20 mouse cellular contexts compared by ENCODE assay signal in the genomic region with DNA sequence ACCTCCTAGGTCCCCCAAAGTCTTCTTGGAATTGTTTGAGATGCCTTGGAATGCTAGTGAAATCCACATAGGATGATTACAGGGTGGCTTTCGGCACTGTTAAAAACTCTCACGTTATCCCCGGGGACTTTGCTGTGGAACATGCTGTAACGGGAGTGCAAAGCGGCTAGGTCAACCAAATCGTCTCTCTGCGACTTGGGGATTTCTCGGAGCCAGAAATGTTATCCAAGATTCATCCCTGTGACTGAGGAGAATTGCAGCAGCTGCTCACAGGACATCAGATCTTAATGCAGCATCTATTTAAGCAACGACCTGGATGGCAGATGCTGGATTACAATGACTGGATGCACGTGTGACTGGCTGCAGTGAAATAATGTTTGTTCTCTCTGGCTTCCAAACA.
DNase-seq lines count a peak whose midpoint lies in the region; ATAC-seq lines count a peak whose summit lies in the region.
"Had no signal": no experiment of that assay in that cellular context is flagged by ENCODE, and none has a peak within 500 bp of the region (broad histone marks: within the 10 kb centered on the region; RNA-seq: fewer than 3 reads in every experiment).

No protein-coding gene starts in this region.

- ATAC-seq in heart, embryonic 11.5 days (replicated peaks; ENCODE audit: insufficient number of reproducible peaks, low FRiP score, low TSS enrichment), result no peak
- ATAC-seq in forebrain, embryonic 11.5 days (replicated peaks; ENCODE audit: low FRiP score), result no peak
- ATAC-seq: activated CD4-positive, CD25-positive, alpha-beta regulatory T cell, adult 4 months; forebrain, embryonic 14.5 days; Patski had no signal

- no peaks in the 10 kb centered on the region for H3K27me3 ChIP-seq in heart, embryonic 11.5 days (ENCODE audit: control insufficient read depth, insufficient read depth, low read length)
- no peaks in the 10 kb centered on the region for H3K27me3 ChIP-seq in forebrain, embryonic 11.5 days (ENCODE audit: control insufficient read depth, insufficient read depth, low read length)
- H3K27me3 ChIP-seq: hindbrain, embryonic 15.5 days; limb, embryonic 12.5 days; Patski had no signal

- H3K27ac ChIP-seq in heart, embryonic 11.5 days (ENCODE audit: low read depth, low read length), result no peak overlapping the region
- no peak overlapping the region for H3K27ac ChIP-seq in forebrain, embryonic 11.5 days (ENCODE audit: low read depth, low read length)
- H3K27ac ChIP-seq: hindbrain, embryonic 15.5 days; kidney, postnatal 0 days; layer of hippocampus, adult 2 months; left cerebral cortex, adult 2 months; limb, embryonic 12.5 days; liver, embryonic 14.5 days had no signal

- peak; percentile 98 for DNase-seq in heart, adult 11 months
- DNase-seq in ovary, postnatal 36 days (ENCODE audit: low spot score), result peak; percentile 7
- DNase-seq in ovary, adult 18-20 months (ENCODE audit: low spot score), result no peak
- DNase-seq in heart, adult 9 months (ENCODE audit: low spot score in 2 of 2), result peak; percentile 73 to 80
- no peak for DNase-seq in forebrain, embryonic 11.5 days (ENCODE audit: low spot score)
- DNase-seq in layer of hippocampus, adult 9-10 months (ENCODE audit: low spot score), result no peak
- DNase-seq: cerebellum, adult 11 months; cerebellum, postnatal 25 days; kidney, adult 11 months; midbrain, embryonic 14.5 days had no signal

- H3K9me3 ChIP-seq in heart, embryonic 11.5 days (replicated peaks; ENCODE audit: control insufficient read depth, low read length), result no peaks in the 10 kb centered on the region
- H3K9me3 ChIP-seq in forebrain, embryonic 11.5 days (ENCODE audit: control insufficient read depth, low read length), result no peaks in the 10 kb centered on the region
- H3K9me3 ChIP-seq: hindbrain, embryonic 15.5 days; limb, embryonic 12.5 days had no signal

- no peaks in the 10 kb centered on the region for H3K4me1 ChIP-seq in heart, embryonic 11.5 days (ENCODE audit: control insufficient read depth, insufficient read depth, low read length)
- H3K4me1 ChIP-seq in forebrain, embryonic 11.5 days (replicated peaks; ENCODE audit: control insufficient read depth, insufficient read depth, low read length), result no peaks in the 10 kb centered on the region
- H3K4me1 ChIP-seq: hindbrain, embryonic 15.5 days had no signal

- H3K36me3 ChIP-seq in heart, embryonic 11.5 days (ENCODE audit: control insufficient read depth, insufficient read depth, low read length), result no peaks in the 10 kb centered on the region
- no peaks in the 10 kb centered on the region for H3K36me3 ChIP-seq in forebrain, embryonic 11.5 days (ENCODE audit: control insufficient read depth, insufficient read depth, low read length)
- H3K36me3 ChIP-seq: hindbrain, embryonic 15.5 days; limb, embryonic 12.5 days had no signal

- H3K9ac ChIP-seq in heart, embryonic 11.5 days (ENCODE audit: low read depth, low read length), result no peak overlapping the region
- H3K9ac ChIP-seq in forebrain, embryonic 11.5 days (ENCODE audit: low read length), result no peak overlapping the region
- H3K9ac ChIP-seq: hindbrain, embryonic 15.5 days; limb, embryonic 12.5 days; liver, embryonic 14.5 days had no signal

- H3K4me3 ChIP-seq in heart, embryonic 11.5 days (ENCODE audit: low read depth, low read length), result no peak overlapping the region
- no peak overlapping the region for H3K4me3 ChIP-seq in forebrain, embryonic 11.5 days (ENCODE audit: low read depth, low read length)
- H3K4me3 ChIP-seq: hindbrain, embryonic 15.5 days; layer of hippocampus, adult 2 months; left cerebral cortex, adult 2 months; limb, embryonic 12.5 days had no signal

- WGBS in heart, embryonic 11.5 days (ENCODE audit: insufficient replicate concordance), result 63% methylated on average over 10 of the region's 10 CpGs
- 78% methylated on average over 10 of the region's 10 CpGs for WGBS in forebrain, embryonic 11.5 days

- H3K4me2 ChIP-seq in heart, embryonic 11.5 days, result no peak overlapping the region
- no peak overlapping the region for H3K4me2 ChIP-seq in forebrain, embryonic 11.5 days (ENCODE audit: low read depth, low read length, severe bottlenecking)
- H3K4me2 ChIP-seq: hindbrain, embryonic 15.5 days; limb, embryonic 12.5 days had no signal

Comparison
In these comparisons a context has a peak if more than half of its experiments do, and no peak if none do; other contexts are left out.
1. DNase-seq: peak in heart, adult 11 months (single experiment), ovary, postnatal 36 days (single experiment) and heart, adult 9 months (2 of 2); none in ovary, adult 18-20 months (single experiment), forebrain, embryonic 11.5 days (single experiment) and layer of hippocampus, adult 9-10 months (single experiment).